Mouse (Mus musculus): Measurements from ENCODE around the gene Dcaf1.

- no peak for TF ChIP-seq POLR2A (IDR thresholded peaks at IDR 0.05; ENCODE audit: borderline replicate concordance, insufficient read depth, low read length)
- TF ChIP-seq CTCF (IDR thresholded peaks at IDR 0.05; ENCODE audit: borderline replicate concordance, insufficient read depth, low read depth, low read length), result no peak
Measured at GRCm38 (mm10) chr9:106822381-106823104, 869 bp downstream of the Dcaf1 start.

All from cerebellum, adult 2 months (tissue).